Comparison of ENCODE assay signal across 9 mouse cellular contexts in genomic region chr3:108840716-108841054, GRCm38 (mm10). TPM values are rescaled to one million over a fixed set of nuclear protein-coding genes. Genes with fewer than 3 reads are reported as not detected.
DNase-seq lines count a peak whose midpoint lies in the region; ATAC-seq and TF ChIP-seq lines count a peak whose summit lies in the region.
"Had no signal": no experiment of that assay in that cellular context is flagged by ENCODE, and none has a peak within 500 bp of the region (broad histone marks: within the 10 kb centered on the region; RNA-seq: fewer than 3 reads in every experiment).

No protein-coding gene starts in this region.

- H3K9ac ChIP-seq in CH12.LX (ENCODE audit: insufficient read depth, low read depth), result no peak overlapping the region
- H3K9ac ChIP-seq in forebrain, postnatal 0 days, result no peak overlapping the region

- no peak overlapping the region for H3K27ac ChIP-seq in CH12.LX (ENCODE audit: insufficient read depth, low read depth)
- no peak overlapping the region for H3K27ac ChIP-seq in forebrain, postnatal 0 days (ENCODE audit: low read depth, low read length)

- no peak for TF ChIP-seq EP300 in CH12.LX (IDR thresholded peaks at IDR 0.05; ENCODE audit: low read length)

- TF ChIP-seq CTCF in CH12.LX (conservative IDR thresholded peaks at IDR 0.05 in 1 of 2, IDR thresholded peaks at IDR 0.05 in 1 of 2; ENCODE audit: low read depth in 2 of 2, low read length in 2 of 2), result peak in 1 of 2 experiments; percentile 58; a peak in 1 of 4 replicates
- no peak for TF ChIP-seq CTCF in G1E (IDR thresholded peaks at IDR 0.05; ENCODE audit: low read depth, low read length)
- TF ChIP-seq CTCF in forebrain, postnatal 0 days (IDR thresholded peaks at IDR 0.05; ENCODE audit: low read depth), result no peak

- H3K79me2 ChIP-seq in CH12.LX (replicated peaks; ENCODE audit: control insufficient read depth, extremely low read depth, insufficient read depth, poor library complexity, severe bottlenecking), result peaks cover 25% of the 10 kb centered on the region

- no peak for ATAC-seq in G1E (ENCODE audit: extremely low read depth, insufficient number of reproducible peaks, low FRiP score, poor library complexity, severe bottlenecking)
- peak; percentile 42 for ATAC-seq in forebrain, postnatal 0 days
- ATAC-seq in megakaryocyte-erythroid progenitor cell, adult 5-6 weeks (replicated peaks; ENCODE audit: low FRiP score, low TSS enrichment, poor library complexity, severe bottlenecking), result 0 out of 2 replicates have a peak, but pooled peaks have one; percentile 0

- DNase-seq in CH12.LX (ENCODE audit: extremely low read depth) (no peak), G1E (ENCODE audit: low spot score) (no peak)
- no peak for DNase-seq in forebrain, postnatal 0 days
- DNase-seq in right cerebral cortex, postnatal 14 days, result no peak
- no peak for DNase-seq in T-cell, adult 2 months (ENCODE audit: low spot score)
- no peak for DNase-seq in heart, adult 9 months (ENCODE audit: low spot score in 2 of 2)

- H3K4me2 ChIP-seq in CH12.LX (ENCODE audit: insufficient read depth, low read depth, poor library complexity, severe bottlenecking), result no peak overlapping the region
- H3K4me2 ChIP-seq in forebrain, postnatal 0 days (ENCODE audit: low read depth), result peak overlapping the region; percentile 78

- H3K4me1 ChIP-seq in CH12.LX (ENCODE audit: control insufficient read depth in 1 of 2, insufficient read depth in 2 of 2), result peaks cover 4 to 15% of the 10 kb centered on the region in 2 experiments; a peak in 3 of 4 replicates
- H3K4me1 ChIP-seq in G1E (ENCODE audit: insufficient read depth, low read depth, low read length), result peaks cover 19% of the 10 kb centered on the region
- H3K4me1 ChIP-seq in forebrain, postnatal 0 days (ENCODE audit: insufficient read depth), result no peaks in the 10 kb centered on the region

- peak overlapping the region in 1 of 3 experiments; percentile 70 for H3K4me3 ChIP-seq in CH12.LX (replicated peaks in 1 of 3; ENCODE audit: low read depth in 2 of 3, low read length in 2 of 3, poor library complexity in 1 of 3)
- peak overlapping the region; percentile 80; the same call in 1 of the 2 replicates for H3K4me3 ChIP-seq in G1E (ENCODE audit: low read depth, low read length)
- peak overlapping the region; percentile 74 for H3K4me3 ChIP-seq in forebrain, postnatal 0 days (ENCODE audit: low read depth, low read length)

- H3K36me3 ChIP-seq in CH12.LX (replicated peaks in 1 of 2; ENCODE audit: control insufficient read depth in 1 of 2, insufficient read depth in 1 of 2, low read length in 1 of 2) (peaks cover 6 to 12% of the 10 kb centered on the region in 2 experiments), G1E (replicated peaks) (peaks cover 15% of the 10 kb centered on the region)
- no peaks in the 10 kb centered on the region for H3K36me3 ChIP-seq in forebrain, postnatal 0 days (ENCODE audit: insufficient read depth)

- TF ChIP-seq POLR2A in CH12.LX (IDR thresholded peaks at IDR 0.05; ENCODE audit: low read depth, low read length), result no peak

- dilution Hi-C loops in CH12.LX (cut with MboI; ENCODE audit: extremely low pct_ligation_motif_present, extremely low pct_unique_long_range_greater_than_20kb, low sequenced_read_pairs), result no loop called here

- H3K27me3 ChIP-seq in CH12.LX (replicated peaks), result peaks cover 3% of the 10 kb centered on the region
- peaks cover 18% of the 10 kb centered on the region for H3K27me3 ChIP-seq in G1E (ENCODE audit: insufficient read depth, low read length)
- H3K27me3 ChIP-seq in forebrain, postnatal 0 days (ENCODE audit: insufficient read depth, low read length), result no peaks in the 10 kb centered on the region
- H3K27me3 ChIP-seq: Patski had no signal

- in situ Hi-C loops in CH12.LX (cut with MboI; ENCODE audit: low pct_ligation_motif_present, low pct_unique_long_range_greater_than_20kb, low sequenced_read_pairs), result no loop called here

- no peak for TF ChIP-seq RAD21 in CH12.LX (IDR thresholded peaks at IDR 0.05; ENCODE audit: low read depth, low read length)

- no peaks in the 10 kb centered on the region for H3K9me3 ChIP-seq in CH12.LX (replicated peaks; ENCODE audit: low read length)
- peaks cover 3% of the 10 kb centered on the region; the same call in 1 of the 2 replicates for H3K9me3 ChIP-seq in G1E (replicated peaks)
- H3K9me3 ChIP-seq in forebrain, postnatal 0 days (ENCODE audit: low read length), result no peaks in the 10 kb centered on the region

- 57% methylated on average over 4 of the region's 4 CpGs for whole genome bisulfite sequencing in forebrain, postnatal 0 days

TF ChIP-seq in CH12.LX, 34 proteins besides CTCF, POLR2A, EP300 and RAD21:
- TF ChIP-seq JUN (IDR thresholded peaks at IDR 0.05; ENCODE audit: insufficient read depth, low read depth, low read length), result no peak
- no peak for TF ChIP-seq CHD2 (IDR thresholded peaks at IDR 0.05; ENCODE audit: low read length)
- 0 out of 2 replicates have a peak, but pooled peaks have one; percentile 7 for TF ChIP-seq TBP (conservative IDR thresholded peaks at IDR 0.05; ENCODE audit: low read depth, low read length)
- TF ChIP-seq MEF2A (IDR thresholded peaks at IDR 0.05; ENCODE audit: borderline replicate concordance, low read depth, low read length), result peak; percentile 1; the same call in 1 of the 2 replicates

RNA-seq across cellular contexts. Expression of gene Stxbp3, which starts 0.4 kb away (rescaled TPM):
- 14.5 and 21.5 TPM in 2 replicates for total RNA-seq in CH12.LX (2012; rRNA removed)
- total RNA-seq in CH12.LX (2014; rRNA removed), result 14.4 and 16.7 TPM in 2 replicates
- 12.1 and 16.7 TPM in 2 replicates for polyA plus RNA-seq in CH12.LX (2012; ENCODE audit: insufficient read length, low read depth)
- total RNA-seq in G1E (2014; fragmentation: Nextera tagmentation), result 35.6 and 36.7 TPM in 2 replicates
- total RNA-seq in G1E (2017), result 27.9 and 28.3 TPM in 2 replicates
- polyA plus RNA-seq in G1E (2012), result 8.6 and 9.4 TPM in 2 replicates
- 9.5 and 9.7 TPM in 2 replicates for total RNA-seq in forebrain, postnatal 0 days (2014; rRNA removed)
- polyA plus RNA-seq in forebrain, postnatal 0 days (2015; fragmentation: Nextera tagmentation; extraction: Ambion mirVana), result 8.2 and 11.2 TPM in 2 replicates
- total RNA-seq in megakaryocyte-erythroid progenitor cell, adult 5-6 weeks (2014; fragmentation: Nextera tagmentation), result 46.7 and 47.5 TPM in 2 replicates
- 56.6 and 61.3 TPM in 2 replicates for total RNA-seq in megakaryocyte-erythroid progenitor cell, adult 5-6 weeks (2017)

RNA-seq across cellular contexts. Expression of gene Fndc7, which starts 49.1 kb away (rescaled TPM):
- total RNA-seq in CH12.LX (2012; rRNA removed) (0.42 and 0.81 TPM in 2 replicates), CH12.LX (2014; rRNA removed) (1.1 TPM in 2 replicates), G1E (2014; fragmentation: Nextera tagmentation) (not detected in 2 replicates), G1E (2017) (0.16 and 0.17 TPM in 2 replicates)
- polyA plus RNA-seq in CH12.LX (2012; ENCODE audit: insufficient read length, low read depth) (0.57 and 0.61 TPM in 2 replicates), G1E (2012) (not detected in 2 replicates)
- 0.24 TPM in 1 of 2 replicates, not detected in the other for total RNA-seq in forebrain, postnatal 0 days (2014; rRNA removed)
- not detected in 2 replicates for polyA plus RNA-seq in forebrain, postnatal 0 days (2015; fragmentation: Nextera tagmentation; extraction: Ambion mirVana)
- not detected in 2 replicates for total RNA-seq in megakaryocyte-erythroid progenitor cell, adult 5-6 weeks (2014; fragmentation: Nextera tagmentation)
- not detected in 2 replicates for total RNA-seq in megakaryocyte-erythroid progenitor cell, adult 5-6 weeks (2017)
- polyA plus RNA-seq: liver, embryonic 14.5 days had no signal
